Mouse (Mus musculus) telencephalon, adult 2 months (tissue): ENCODE data around the gene Zfp791.
A peak's percentile ranks its signal among the peaks of the same experiment; 100 is the strongest.
"Not testable (repeated sequence)": the region's sequence is repeated elsewhere in the genome, so short reads cannot be mapped to it uniquely, and the experiment has no call there.

Source experiments
- DNase-seq: peaks from one replicate; pipeline ENCODE4 v3.0.0-alpha.2; 2011; ENCODE audit warnings: low read depth, low spot score

Gene Zfp791

GRCm38 (mm10) chr8:85122995-85123394 lies at the start of gene Zfp791:
TSS of gene Zfp791 (minus strand) at chr8:85123095.
- DNase-seq: no peak

- DNase-seq: no peak
Observed at GRCm38 (mm10) chr8:85171291-85171690, 48.4 kb upstream of the Zfp791 start.

- no peak for DNase-seq
Observed at GRCm38 (mm10) chr8:85151624-85152023, 28.7 kb upstream of the Zfp791 start, which contains the start of gene Cks1brt. TSS of gene Cks1brt (plus strand) at chr8:85151924.

GRCm38 (mm10) chr8:85142516-85142915 lies 19.6 kb upstream of the Zfp791 start:
- peak; percentile 29 for DNase-seq

- not testable (repeated sequence) for DNase-seq
Observed at GRCm38 (mm10) chr8:85135690-85136089, 12.8 kb upstream of the Zfp791 start.

- no peak for DNase-seq
Observed at GRCm38 (mm10) chr8:85132335-85132734, 9.4 kb upstream of the Zfp791 start.

GRCm38 (mm10) chr8:85123691-85124090 lies 796 bp upstream of the Zfp791 start:
- no peak for DNase-seq

- DNase-seq: not testable (repeated sequence)
Observed at GRCm38 (mm10) chr8:85120251-85120650, 2.6 kb downstream of the Zfp791 start.

GRCm38 (mm10) chr8:85119052-85119981 lies 3.6 kb downstream of the Zfp791 start:
- DNase-seq: peak; percentile 86

GRCm38 (mm10) chr8:85116984-85117383 lies 5.9 kb downstream of the Zfp791 start:
- DNase-seq: no peak

- no peak for DNase-seq
Observed at GRCm38 (mm10) chr8:85115501-85115900, 7.4 kb downstream of the Zfp791 start.

- no peak for DNase-seq
Observed at GRCm38 (mm10) chr8:85113241-85113640, 9.7 kb downstream of the Zfp791 start.

GRCm38 (mm10) chr8:85100076-85100665 lies 22.7 kb downstream of the Zfp791 start:
- DNase-seq: no peak

GRCm38 (mm10) chr8:85096850-85097249 lies 26.0 kb downstream of the Zfp791 start:
- no peak for DNase-seq

- DNase-seq: no peak
Observed at GRCm38 (mm10) chr8:85096196-85096595, 26.7 kb downstream of the Zfp791 start.

GRCm38 (mm10) chr8:85095566-85095965 lies 27.3 kb downstream of the Zfp791 start:
- DNase-seq: no peak

- DNase-seq: no peak
Observed at GRCm38 (mm10) chr8:85095051-85095450, 27.8 kb downstream of the Zfp791 start.

GRCm38 (mm10) chr8:85091526-85092090 lies 31.3 kb downstream of the Zfp791 start:
- no peak for DNase-seq

GRCm38 (mm10) chr8:85090856-85091255 lies 32.0 kb downstream of the Zfp791 start:
- DNase-seq: no peak

- no peak for DNase-seq
Observed at GRCm38 (mm10) chr8:85088771-85089170, 34.1 kb downstream of the Zfp791 start.

- DNase-seq: no peak
Observed at GRCm38 (mm10) chr8:85086238-85086637, 36.7 kb downstream of the Zfp791 start.

- no peak for DNase-seq
Observed at GRCm38 (mm10) chr8:85084633-85085032, 38.3 kb downstream of the Zfp791 start.
